Mouse (Mus musculus): ENCODE data around the gene Dffb.
A peak's percentile ranks its signal among the peaks of the same experiment; 100 is the strongest.

Gene Dffb

DNA sequence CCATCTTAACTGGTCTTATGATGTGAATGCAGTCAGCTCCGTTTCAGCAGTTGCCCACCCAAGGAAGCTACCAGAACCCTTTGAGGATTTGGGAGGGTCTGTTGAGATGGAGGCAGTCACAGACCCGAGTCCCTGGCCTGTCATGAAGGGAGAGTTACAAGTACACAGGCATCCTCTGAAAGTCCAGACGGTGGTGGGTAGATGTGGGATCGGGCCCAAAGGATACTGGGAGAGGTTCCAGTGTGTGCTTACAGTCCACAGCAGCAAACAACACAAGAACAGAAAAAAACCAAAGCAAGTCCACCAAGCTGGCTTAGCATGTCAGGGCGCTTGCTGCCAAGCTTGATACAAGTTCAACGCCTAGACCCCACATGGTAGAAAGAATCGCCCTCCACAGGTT is 12.3 kb downstream of the Dffb start:
- no peak for DNase-seq

DNA sequence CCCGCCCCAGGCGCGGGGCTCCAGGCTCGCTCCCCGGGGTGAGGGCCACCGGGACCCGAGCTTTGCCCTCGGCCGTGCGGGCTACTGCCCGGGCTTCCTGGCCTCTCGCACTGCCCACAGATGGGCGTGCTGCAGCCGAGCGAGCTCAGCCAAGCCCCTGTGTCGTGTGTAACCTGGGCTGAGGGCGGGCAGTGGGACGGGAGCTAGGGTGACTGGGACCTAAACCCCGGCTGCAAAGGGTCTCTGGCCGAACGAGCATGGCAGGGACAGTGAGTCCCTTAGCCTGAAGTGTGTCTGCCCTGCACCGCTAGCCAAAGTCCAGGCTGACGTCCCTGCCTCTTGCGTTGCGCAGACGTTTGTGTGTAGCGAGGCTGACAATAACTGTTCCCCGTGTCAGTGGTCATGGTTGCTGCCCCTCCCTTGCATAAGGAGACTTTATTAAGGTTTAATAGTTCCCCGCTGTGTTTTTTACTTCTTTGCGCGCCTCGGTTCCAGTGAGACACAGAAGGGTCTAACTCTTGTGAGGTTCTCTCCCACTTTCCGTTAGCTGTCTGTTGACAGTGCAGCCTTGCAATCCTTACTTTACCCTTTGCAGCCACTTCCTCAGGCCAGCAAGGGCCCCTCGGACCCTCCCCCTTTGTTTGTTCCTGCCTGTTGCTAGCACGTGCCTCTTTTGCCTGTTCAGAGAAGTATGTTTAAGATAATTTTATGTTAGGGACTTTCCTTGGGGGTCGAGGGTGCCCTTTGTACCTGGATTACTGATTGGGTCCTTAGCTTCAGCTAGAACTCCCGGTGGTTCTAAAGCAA is 17.3 kb downstream of the Dffb start:
- DNase-seq, result peak; percentile 40

DNA sequence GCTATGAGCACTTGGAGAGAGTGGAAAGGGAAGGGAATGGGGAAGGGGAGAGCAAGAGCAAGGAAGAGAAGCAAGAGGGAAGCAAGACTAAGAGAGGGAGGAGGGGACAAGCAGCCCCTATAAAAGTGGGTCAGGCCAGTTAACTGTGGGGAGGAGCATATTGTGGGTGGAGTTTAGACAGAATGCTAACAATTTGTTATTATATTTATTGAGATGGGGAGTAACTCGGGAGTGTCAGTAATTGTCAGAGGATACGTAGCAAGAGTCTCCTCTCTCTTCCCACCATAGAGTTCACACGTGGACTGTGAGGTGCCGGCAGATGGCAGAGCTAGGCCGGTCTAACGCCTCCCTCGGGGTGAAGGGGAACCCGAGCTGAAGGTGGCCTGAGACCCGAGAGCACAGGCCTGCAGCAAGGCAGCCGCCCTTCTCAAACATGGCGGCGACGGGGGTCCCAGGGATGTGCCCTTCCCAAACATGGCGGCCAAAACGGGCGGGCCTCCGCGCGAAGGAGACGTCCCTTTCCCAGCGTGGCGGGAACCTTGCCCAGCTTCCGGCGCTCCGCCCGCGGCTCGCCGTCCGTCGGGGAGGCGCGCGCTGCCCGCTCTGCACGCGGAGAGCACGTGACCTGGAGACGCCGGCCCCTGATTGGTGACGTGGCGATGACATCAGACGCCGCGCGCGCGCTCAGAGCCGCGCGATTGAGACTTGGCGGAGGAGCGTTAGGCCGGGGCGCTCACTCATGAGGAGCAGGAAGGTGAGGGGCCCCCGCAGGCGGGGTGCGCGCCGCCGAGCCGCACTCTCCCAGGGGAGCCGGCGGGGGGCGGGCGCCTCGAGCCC is 18.1 kb downstream of the Dffb start, which contains the start of gene A430005L14Rik:
A430005L14Rik (plus strand) TSS at position 669 of the 837 bp plus-strand sequence.
- DNase-seq, result peak; percentile 98

DNA sequence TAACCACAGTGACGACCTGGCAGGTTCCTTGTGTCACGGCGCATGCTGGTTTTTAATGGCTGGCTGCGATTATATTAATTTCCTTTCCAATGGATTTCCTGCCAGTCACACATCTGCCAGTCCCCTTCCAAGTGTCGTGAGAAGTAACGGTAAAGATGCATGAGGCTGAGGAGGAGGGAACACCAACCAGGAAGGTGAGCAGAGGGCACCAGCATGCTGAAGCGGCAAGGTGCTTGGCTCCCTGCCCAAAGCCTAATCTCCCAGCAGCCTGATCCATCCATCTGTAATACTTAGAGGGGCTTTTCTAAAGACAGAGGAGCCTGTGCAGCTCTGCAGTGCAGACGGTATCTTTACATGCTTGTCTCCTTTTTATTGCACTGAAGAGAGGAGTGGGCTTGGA is 19.3 kb downstream of the Dffb start:
- DNase-seq, result no peak

DNA sequence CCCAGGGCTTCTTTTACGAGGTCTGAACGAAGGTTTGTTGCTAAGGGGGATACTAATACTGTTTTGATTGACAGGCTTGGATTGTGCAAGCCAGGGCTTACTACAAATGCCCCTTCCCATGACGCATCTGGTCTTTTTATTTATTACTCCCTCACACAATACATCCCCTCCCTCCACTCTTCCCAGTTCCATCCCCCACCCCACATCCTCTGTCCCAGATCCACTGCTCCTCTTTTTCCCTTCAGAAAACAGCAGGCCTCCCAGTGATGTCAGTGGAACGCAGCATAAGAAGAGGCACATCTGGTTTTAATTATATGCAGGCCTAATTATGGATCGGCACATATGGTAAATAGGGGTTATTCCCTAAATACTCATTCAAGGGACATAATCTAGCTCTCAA is 23.2 kb downstream of the Dffb start:
- no peak for DNase-seq

DNA sequence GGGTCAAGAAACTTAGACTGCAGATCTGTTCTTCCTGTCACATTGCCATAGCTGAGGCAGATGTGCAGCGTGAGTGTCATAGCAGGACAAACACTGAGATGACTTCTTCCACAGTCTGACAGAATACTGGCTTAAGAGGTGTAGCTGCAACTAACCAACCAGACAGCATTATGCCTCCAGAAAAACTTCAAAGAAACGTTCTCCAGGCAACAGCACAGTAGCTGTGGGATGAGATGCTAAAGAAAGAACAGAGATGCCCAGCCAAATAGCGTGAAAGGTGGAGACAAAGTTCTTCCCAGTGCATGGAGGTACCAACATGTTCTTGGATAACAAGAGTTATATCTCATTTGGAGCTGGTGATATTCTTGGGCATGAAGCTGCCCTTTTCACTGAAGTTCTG is 23.8 kb downstream of the Dffb start:
- DNase-seq, result no peak

DNA sequence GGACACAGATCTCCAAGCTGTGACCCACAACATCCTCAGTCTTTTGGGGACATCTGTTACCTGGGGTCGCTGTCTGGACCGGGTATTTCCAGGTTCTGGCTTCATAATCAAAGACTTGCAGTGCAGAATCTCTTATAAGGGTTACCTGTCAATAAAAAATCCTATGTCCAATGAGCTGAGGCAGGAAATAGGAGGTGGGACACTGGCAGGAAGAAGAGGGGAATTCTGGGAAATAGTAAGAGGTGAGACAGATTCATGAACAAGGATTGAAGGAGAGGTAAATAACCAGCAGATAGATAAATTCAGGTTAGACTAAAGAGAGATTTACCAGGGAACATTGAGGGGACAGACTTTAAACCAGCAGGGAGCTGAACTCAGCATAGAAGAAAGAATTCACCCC is 24.6 kb downstream of the Dffb start:
- DNase-seq, result no peak

DNA sequence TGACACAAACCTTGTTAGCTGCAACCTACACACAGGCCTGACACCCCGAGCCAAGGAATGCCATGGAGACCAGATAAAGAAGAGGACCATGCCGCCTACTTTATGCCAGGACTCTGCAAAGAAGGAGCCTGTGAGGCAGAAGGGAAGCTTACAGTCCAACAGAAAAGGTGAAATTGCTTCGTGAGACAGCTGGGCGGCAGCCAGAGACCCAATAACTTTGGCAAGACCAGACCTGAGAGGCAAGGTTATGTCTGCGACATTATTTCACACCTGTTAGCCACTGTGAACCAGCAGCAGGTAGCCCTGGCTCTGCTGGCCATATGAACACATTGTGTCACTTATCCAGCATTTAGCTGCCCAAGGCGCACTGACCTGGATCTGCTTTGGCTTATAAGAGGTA is 29.2 kb downstream of the Dffb start:
- no peak for DNase-seq

DNA sequence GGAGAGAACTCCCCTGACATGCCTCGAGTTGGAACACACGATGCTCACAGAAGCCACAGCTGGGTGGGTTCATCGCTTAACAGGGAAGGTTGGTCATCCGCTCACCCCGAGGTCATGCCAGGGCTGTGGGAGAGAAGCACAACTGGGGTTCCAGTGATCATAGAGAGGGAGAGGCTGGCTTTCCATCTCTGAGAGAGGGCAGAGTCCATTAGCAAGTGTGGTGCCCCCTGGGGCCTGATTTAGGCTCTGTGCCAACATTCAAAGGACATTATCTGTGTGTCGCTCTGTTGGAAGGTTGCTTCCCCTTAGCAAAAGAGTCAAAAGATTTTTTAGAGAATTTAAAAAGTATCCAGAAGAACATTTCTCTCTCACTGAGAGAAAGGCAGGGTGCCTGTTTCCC is 30.7 kb downstream of the Dffb start:
- no peak for DNase-seq

DNA sequence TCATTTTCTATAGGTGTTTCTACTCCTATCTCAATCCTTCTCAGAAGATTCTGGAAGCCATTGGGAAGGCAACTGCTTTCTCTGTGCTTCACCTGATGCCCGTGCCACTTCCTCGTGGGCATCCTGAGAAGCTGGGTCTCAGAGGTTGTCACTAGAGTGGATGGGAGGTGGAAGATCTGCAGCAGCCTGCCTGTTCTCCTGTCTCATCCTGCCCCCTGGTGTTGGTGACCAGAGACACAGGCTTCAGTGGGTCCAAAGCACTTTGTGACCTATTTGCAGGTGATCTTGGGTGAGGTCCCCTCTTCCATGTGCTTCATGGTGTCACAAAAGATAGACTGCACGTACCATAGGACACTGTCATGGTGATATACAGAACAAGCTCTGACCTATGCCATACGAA is 31.7 kb downstream of the Dffb start:
- peak; percentile 13 for DNase-seq

DNA sequence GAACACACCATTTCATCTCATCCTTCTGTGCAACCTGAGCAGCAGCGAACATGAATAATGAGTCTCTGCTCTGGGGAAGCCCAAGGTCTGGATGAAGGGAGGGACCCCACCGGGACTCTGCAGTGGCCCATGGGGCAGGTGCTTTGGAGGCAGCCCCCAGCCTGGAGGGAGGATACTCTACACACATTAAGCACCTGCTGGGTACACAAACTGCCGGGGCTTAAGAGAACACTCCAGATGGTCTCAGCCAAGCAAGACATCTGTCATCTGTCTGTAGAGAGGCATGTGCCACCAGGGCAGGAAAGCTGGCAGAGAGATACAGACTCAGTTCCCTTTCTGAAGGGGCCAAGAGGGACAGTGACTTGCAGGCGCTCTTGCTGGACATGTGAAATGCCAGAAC is 45.0 kb downstream of the Dffb start:
- DNase-seq, result no peak

DNA sequence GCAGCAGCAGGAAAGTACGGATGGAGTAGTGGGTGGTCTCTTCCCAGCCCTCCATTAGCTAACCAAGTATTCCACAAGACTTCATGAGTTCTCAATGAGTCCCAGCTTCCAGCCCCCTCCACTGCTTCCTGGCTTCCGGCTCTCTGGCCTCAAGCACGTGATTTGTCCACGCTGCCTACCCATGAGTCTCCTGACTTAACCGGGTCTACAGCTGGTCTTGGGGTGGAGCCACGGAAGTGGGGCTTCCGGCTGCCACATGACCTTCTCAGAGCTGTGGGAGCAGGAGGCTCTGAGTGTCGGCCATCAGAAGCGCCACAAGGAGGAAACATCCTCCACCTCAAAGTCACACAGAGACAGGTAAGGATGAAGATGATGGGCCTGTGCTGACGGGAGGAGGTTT is 45.5 kb downstream of the Dffb start:
- no peak for DNase-seq

DNA sequence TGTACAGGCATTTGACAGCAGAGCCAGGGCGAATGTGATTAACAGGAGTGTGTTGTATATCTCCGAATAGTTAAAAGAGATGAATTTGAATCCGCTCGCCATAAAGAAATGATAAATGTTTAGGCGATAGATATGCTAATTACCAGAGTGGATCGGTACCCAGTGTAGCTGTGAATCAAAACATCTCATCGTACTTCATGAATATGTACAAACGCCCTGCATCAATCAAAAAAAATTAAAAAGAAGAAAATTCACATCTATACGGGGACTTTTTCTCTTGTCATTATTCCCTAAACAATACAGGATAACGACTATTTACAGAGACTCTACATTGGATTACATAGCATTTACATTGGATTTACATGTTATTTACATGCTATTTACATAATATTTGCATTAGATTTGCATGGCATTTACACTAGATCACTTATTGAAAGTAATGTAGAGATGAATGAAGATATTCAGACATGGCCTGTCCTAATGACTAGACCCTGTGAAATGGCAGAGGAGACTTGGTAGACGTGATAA is 46.1 kb downstream of the Dffb start:
- DNase-seq, result no peak

DNA sequence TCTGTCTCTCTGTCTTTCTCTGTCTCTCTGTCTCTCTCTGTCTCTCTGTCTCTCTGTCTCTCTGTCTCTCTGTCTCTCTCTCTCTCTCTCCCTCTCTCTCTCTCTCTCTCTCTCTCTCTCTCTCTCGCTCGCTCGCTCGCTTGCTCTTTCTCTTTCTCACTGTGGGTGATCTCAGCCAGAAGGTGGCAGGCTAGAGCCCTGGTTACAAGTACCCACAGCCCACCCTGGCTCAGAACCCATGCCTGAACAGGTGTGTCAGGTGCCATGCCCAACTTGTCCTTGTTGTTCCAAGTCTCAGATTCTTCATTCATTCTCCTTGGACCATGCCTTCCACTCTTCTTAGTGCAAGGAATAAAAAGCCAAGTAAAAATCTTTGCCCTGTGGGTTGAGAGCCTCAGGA is 52.8 kb downstream of the Dffb start:
- DNase-seq, result peak; percentile 10

DNA sequence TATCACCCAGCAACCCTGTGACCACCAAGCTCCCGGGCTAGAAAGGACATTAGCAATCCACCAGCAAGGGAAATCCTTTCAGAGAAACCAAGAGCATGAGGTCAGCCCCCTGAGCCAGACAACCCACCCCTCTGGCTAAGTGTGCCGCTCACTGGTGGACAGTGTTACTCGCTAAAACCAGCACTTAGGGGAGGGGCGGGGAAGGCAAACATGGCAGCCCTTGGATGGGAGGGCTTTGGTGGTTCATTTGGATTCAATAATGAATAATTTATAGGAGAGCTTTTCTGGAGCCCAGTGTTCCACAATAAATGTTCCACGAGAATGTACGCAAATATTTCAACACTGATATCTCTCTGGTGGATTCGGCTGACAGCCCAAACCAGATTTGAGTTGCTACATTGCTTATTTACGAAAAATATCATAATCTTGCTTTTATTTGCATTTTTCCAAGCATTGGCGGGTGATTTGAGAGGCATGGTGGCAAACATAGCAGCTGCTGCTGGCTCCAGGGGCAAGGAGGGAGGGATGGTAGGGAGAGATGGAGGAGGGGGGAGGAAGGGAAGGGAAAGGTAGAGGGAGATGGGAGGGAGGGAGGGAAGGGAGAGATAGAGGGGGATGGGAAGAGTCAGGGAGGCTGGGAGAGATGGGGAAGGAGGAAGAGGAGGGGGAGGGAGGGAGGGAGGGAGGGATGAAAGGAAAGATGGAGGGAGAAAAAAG is 54.3 kb downstream of the Dffb start:
- DNase-seq, result no peak

DNA sequence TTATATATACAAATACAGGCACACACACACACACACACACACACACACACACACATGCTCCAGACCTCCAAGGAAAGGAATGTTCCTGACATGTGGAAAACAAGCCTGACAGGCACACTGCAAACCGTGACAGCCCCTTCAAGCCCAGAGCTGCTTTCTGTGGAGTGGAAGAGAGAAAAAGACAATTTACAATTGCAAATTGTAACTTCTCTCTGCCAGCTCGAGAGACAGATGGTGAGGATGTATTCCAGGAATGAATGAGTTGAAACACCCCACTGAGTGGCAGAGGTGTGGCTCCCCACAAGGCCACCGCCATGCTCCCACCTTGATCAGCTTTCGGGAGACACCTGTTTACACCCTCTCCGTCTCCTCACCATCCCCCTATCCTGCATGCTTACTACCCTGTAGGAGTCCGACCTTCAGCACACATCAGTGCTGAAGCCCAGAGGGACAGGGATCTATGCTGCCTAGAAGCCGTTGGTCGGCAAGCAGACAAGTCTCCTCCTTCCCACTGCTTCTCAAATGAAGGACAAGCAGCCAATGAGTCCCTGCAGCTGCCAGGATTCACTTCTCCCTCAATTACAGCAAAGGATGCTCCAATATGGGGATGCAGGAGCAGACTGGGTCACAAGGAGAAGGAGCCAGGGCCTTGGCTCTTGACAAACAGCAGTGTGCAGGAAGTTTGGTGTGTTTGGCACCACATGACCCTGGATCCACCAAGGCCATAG is 57.0 kb downstream of the Dffb start:
- no peak for DNase-seq
